Mouse (Mus musculus): ENCODE results near the gene Prr13.

Gene Prr13

DNA sequence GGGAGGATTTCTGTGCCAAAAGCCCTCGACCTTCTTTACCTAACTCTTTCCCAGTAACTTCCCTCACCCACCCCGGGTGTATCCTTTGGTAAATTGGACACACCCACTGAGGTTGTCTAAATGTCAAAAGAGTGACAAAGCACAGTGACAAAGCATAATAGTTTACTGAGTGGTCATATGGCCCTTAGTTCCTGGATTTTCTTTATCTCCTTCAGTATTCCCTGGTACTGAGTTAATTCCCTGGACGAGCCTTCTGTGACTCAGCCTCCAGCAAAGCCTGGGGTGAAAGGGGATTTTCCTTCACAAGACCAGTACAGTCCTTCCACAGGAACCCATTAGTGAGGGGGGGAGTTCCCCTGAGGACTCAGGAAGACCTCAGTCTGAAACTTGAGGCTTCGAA lies 2.1 kb downstream of the Prr13 start:
- peak; percentile 66 for DNase-seq (ENCODE audit: low read depth, low spot score)

DNA sequence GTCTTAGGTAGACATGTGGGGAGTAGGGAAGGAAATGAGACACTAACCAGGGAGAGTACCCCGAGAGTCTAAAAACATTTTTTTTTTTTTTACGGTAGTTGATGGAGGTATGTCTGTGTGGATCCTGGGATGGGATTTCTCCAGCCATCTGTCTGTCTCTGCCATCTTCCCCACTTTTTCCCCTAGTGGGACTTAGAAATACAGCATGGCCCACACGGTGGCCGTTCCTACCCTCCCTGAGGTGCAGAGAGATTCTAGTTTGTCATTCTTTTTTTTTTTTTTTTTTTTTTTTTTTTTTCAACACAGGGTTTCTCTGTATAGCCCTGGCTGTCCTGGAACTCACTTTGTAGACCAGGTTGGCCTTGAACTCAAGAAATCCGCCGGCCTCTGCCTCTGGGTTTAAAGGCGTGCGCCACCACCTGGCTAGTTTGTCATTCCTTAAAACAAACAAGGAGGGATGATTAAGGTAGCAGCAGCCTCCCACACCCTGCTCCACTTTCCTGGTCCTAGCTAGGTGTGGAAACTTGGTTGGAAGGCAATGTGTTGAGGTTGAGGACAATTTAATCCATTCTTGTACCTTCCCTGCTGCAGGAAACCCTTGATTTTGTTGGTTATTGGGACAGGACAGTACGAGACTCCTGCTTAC lies 2.7 kb downstream of the Prr13 start:
- no peak for DNase-seq (ENCODE audit: low read depth, low spot score)

DNA sequence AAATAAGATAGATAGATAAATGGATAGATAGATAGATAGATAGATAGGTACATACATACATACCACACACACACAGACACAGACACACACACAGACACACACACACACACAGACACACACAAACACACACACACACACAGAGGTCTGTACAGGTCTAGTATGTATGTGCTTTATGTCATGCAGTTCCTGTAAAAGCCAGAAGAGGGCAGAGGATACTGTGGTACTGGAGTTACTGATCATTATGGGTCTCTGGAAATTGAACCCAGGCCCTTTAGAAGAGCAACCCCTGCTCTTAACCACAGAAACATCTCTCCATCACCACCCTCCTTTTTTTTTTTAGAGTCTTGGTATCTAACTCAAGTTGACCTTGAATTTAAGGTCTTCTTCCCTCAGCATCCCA lies 4.8 kb downstream of the Prr13 start:
- DNase-seq (ENCODE audit: low read depth, low spot score): no peak

DNA sequence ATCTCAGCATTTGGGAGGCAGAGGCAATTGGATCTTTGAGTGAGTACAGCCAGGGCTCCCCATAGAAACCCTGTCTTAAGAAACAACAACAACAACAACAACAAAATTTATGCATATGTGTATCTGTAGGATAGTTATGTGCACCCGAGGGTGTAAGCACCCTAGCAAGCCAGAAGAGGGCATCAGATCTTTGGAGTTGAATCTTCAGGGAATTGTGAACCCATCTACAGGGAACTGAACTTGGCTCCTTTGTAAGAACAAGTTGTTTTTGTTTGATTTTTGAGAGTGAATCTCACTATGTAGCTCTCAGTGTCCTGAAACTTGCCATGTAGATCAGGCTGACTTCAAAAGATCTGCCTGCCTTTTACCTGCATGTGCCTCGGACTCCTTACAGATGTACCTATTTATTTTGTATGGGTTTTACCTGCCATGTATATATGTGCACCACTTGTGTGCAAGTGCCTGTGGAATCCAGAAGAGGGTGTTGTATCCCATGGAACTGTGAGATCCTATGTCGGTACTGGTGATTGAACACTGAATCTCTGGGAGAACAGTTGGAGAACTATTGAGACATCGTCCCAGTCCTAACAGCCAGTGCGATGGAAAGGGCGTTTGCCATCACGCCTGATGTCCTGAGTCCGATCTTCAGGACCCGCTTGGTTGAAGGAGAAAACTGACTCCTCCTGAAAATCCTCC lies 10.0 kb downstream of the Prr13 start:
- DNase-seq (ENCODE audit: low read depth, low spot score): no peak

DNA sequence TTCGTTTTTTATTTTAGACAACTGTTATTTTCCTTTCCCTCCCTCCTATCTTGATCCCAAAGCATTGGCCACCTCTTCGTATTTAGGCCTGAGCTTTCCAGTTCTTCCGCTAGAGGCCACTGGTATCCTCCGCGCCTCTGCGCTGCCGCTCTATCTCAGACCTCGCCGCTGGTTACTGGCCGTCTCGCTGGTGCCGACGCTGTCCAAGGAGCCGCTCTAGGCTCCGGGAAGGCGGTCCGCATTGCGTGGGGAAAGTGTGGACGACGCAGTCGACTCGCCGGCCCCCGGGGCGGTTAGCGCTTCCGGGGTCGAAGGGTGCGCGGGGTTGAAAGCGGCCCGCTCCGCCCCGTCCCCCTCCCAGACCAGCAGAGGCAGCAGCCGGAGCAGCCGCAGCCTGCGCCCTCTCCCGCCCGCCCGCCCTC lies 11.4 kb downstream of the Prr13 start, which contains the start of gene Pcbp2:
TSS of gene Pcbp2 (plus strand) at position 357 of the 422 bp plus-strand sequence.
- DNase-seq (ENCODE audit: low read depth, low spot score): peak; percentile 88

DNA sequence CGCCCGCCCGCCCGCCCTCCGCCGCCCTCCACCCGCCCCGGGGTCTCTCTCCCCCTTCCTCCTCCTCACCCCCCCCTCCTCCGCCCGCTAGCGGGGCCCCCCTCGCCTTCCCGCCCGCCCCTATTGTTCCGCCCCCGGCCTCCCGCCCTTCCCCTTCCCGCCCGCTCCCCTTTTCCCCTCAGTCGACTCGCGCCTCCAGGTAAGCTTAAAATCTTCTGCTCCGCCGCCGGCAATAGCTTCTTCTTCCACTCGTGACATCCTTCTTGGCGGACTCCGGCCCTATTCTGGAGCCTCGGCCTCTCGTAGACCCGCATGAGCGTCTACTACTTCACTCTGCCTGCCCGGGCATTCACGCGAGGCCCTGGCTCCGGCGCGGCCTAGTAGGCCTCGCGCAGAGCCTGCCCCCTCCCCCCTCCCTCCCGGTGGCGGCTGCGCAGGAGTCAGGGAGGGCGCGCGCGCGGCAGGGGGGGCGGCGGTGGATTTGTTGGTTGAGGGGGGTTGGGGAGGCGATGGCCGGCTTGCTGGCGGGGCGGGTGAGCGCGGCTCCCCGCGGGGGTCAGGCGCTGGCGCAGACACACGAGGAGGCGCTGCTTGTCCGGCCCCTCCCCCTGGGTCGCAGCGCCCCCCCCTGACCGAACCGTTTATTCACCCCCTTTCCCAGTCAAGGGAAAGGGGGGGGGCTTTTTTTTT lies 11.9 kb downstream of the Prr13 start:
- DNase-seq (ENCODE audit: low read depth, low spot score): no peak

DNA sequence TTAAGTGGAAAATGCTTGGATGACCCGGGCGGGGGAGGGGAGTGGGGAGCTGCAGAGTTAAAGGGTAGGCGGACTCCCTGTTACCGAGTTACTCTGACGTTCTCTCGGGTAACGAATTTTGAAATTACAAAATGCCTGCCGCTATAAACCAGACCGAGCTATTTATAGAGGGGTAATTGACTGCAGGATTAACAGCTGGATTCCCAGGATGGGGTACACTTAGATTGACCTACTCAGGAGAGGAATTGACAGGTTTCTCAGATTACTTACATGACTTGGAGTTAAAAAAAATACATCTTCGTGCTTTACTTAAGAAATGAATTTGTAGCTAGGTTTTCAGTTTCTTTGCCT lies 12.4 kb downstream of the Prr13 start:
- DNase-seq (ENCODE audit: low read depth, low spot score): no peak

DNA sequence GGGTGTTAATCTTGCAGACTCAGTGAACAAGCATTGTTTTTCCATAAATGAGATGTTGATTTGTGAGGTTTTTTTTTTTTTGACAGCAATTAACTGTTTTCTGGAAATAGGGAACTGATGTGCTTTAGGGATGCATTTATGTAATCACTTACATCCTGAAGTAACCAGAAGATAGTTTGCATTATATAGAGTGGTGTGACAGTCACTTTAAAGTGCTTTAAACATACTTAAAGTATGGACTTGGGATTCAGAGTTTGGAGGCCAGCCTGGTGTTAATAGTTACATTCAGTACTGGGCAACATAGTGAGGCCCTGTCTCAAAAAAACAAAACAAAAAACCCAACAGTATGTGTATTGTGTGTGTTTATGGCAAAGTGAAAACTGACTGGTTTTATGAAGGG lies 12.9 kb downstream of the Prr13 start:
- no peak for DNase-seq (ENCODE audit: low read depth, low spot score)

DNA sequence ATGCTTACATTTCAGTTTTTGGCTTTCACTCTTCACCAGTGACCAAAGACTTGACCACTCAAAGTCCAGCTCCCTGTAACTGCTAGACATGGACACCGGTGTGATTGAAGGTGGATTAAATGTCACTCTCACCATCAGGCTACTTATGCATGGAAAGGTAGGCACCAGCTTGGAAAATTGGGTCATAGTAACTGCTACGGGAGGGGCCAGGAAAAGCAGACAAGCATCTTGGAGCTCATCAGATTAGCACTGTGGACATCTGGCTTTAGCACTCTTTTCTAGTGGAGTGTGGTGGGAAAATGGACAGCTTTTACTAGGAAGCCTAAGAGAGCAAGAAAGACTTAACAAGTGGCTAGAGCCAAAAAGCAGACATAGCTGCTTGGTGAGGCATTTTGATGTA lies 14.4 kb downstream of the Prr13 start:
- no peak for DNase-seq (ENCODE audit: low read depth, low spot score)

DNA sequence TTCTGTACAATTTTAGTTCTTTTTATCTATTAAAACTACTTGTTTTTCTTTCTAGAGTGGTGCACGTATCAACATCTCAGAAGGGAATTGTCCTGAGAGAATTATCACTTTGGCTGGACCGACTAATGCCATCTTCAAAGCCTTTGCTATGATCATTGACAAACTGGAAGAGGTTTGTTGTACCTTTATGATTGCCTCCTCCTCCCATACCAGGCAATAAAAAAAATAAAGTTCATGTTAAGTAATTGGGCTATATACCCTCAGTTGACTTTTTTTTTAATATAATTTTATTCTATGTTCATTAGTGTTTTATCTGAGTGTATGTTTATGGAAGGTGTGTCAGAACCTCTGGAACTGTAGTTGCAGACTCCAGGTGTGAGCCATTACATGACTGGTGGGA lies 15.7 kb downstream of the Prr13 start:
- no peak for DNase-seq (ENCODE audit: low read depth, low spot score)

DNA sequence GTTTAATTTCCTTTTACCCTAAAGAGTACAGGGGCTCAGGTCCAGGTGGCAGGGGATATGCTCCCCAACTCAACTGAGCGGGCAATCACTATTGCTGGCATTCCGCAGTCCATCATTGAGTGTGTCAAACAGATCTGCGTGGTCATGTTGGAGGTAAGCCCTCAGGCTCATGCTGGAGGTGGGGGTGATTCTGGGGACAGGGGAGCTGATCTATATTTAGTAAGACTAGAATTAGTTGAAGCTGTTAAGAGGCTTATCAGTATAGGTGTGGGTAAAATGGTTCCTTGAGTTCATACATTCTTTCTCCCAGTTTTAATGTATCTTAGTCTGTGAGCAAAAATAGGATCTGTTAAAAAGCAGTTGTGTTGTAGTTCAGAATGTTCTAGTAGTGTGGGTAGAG lies 24.3 kb downstream of the Prr13 start:
- DNase-seq (ENCODE audit: low read depth, low spot score): no peak

DNA sequence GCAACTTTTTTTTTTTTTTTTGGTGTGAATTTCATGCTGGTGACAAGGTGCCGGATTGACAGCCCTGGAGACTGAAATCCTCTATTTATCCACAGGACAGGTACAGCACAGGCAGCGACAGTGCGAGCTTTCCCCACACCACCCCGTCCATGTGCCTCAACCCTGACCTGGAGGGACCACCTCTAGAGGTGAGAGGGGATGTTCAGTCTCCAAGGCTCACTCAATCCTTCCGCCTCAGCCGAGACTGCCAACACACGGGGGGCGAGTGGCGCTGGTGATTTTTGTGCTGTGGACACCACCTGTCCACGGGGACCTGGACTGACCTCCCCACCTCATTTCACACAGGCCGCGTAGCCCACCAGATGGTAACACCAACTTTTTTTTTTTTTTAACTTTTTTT lies 27.0 kb downstream of the Prr13 start:
- no peak for DNase-seq (ENCODE audit: low read depth, low spot score)

DNA sequence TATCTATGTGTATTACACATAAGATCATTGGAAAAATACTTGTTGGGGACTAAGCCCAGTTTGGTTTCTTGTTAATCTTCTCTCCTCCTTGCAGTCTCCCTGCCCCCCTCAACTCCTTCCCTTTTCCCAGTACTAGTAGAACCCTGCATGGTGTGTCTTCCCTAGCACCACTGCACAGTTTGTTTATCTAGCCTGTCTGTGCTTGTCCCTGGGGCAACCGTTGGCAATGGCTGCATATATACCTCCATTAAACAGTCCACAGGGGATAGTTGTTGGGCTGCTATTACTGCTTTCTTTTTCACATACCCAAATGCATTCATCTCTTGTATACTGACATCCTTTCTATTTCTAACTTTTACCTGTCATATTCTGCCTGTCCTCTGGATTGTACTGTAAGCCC lies 28.8 kb downstream of the Prr13 start:
- no peak for DNase-seq (ENCODE audit: low read depth, low spot score)

DNA sequence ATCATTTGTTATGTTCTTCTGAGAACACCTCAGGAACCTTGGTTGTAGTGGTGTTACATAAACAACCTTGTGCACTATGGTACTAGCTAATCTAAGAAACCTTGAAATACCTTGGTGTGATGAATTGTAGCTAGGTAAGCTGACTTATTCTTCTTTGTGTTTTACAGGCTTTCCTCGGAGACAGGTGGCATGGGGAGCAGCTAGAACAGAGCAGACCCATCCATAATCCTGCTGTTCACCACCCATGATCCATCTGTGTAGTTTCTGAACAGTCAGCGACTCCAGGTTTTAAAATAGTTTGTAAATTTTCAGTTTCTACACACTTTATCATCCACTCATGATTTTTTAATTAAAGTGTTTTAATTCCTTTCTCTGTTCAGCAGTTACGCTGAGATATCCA lies 39.5 kb downstream of the Prr13 start:
- no peak for DNase-seq (ENCODE audit: low read depth, low spot score)

DNA sequence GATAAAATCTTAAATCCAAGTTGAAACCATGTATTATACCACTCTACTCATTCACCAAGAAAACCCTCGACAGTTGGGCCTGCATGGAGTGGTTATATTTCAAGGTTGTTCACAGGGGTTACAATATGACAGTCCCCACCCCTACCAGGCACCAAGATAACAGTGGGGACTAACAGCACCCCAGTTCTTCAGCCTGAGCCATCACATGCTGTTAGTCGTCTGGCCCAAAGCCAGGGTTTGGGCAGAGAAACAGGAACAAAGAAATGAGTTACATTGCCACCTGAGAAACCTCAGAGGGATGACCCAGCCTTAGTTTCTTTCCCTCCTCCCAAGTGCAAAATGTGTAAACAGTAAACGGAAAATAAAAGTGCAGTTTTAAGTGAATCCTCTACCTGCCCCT lies 40.5 kb downstream of the Prr13 start:
- DNase-seq (ENCODE audit: low read depth, low spot score): no peak

DNA sequence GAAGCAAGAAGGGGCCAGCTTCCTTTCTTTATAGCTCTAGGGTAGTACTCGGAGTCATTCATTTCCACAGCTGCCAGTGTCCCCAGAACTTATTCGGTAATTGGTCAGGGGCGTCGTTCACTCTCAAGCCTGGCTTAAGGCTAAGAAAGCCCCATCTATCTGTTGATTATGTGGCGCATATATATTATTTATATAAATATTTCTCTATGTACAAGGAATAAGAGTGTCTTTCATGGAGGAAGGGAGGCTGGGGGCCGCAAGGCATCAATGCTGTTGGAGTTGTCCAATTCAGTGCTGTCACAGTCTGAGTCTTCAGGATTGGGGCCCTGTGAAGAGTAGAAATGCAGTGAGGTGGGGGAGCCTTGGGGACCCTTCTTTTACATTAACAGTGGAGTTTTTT lies 41.0 kb downstream of the Prr13 start:
- DNase-seq (ENCODE audit: low read depth, low spot score): no peak

DNA sequence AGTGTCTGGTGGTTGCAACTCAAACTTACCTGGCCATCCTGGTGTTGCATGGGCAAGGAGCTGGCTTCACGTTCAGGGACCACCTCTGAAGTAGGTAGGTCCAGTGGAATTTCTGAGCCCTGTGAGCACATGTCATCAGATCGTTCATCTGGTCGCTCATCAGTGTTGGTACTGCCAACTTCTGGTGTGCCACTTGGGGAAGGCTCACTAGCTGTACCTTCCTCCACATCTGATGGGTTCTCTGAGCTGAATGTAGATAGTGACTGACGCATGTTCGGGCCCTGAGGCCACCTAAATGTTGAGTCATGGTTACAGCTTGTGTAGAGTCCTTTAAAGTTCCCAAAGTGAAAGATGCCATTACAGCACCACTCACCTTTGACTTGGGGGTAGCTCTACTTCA lies 41.7 kb downstream of the Prr13 start:
- DNase-seq (ENCODE audit: low read depth, low spot score): no peak

DNA sequence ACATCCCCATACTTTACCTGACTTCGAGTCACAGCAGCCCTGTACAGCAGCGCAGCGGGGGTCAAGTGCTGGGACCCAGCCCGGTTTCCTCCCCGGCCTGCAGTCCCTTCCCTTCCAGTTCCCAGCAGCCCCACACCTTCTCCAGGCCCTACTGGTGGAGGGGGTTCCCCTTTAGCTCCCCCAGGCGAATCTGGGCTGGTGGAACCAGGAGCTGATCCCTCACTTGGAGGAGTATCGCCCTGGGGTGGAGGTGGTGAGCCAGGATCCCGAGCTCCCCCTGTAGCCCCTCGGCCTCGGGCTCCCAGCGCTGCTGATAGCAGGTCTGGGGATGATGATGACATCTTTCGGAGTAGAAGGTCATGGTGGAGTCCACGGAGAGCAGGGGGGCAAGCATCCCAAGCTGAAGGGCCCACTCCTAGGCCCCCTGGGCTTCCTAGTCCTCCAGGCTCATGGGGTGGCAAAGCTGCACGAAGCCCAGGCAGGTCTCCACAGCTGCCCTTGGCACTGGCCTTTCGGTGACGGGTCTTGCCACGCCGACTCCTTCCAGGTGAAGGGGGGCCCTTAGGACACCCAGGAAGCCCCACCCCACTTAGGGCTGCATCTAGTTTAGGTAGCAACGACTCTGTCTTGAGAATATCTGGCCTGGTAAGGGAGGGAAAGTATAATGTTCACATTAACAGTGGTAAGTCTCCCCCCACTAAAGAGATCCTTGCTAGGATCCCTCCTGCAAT lies 42.4 kb downstream of the Prr13 start:
- DNase-seq (ENCODE audit: low read depth, low spot score): no peak

DNA sequence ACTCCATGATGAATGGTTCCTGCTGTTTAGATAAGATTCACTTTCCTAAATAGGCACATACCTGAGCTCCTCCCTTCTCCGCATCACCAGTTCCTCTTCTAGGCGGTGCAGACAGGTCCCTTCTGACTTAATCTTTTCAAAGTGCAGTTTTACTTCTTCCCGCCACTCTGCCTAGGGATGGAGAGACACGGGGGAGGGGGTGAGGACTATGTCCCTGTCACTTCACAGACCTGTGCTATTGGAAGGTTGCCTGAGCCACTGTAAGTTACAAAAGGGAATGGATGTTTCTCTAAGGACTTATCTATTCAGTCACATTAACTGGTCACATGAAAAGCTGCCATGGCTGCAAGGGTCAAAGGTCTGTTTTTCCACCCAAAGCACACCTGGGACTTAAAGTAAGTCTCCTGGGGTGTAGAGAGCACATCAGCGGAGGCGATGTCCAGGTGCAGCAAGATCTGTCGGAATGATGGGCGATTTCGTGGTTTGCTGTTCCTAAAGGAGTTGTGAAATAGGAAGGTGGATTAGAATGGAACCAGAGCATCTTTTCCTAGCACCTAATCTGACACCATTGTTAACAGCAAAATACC lies 43.5 kb downstream of the Prr13 start:
- no peak for DNase-seq (ENCODE audit: low read depth, low spot score)

DNA sequence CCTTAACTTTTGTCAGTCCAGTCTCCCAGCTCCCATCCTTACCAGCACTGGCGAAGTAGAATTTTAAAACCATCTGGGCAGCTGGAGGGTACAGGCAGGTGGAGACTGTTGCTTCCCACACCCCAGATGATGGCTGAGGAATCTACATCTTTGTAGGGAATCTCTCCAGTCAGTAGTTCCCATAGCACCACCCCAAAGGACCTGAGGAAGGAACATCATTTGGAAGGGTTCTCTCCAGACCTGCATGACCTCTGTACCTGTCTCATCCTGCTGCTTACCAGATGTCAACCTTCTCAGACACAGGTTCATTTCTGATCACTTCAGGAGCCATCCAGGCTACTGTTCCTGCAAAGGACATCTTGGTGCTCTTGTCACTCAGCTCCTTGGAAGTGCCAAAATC lies 44.6 kb downstream of the Prr13 start, which contains the start of gene Gm10337:
TSS of gene Gm10337 (plus strand) at position 276 of the 400 bp plus-strand sequence.
- DNase-seq (ENCODE audit: low read depth, low spot score): no peak

DNA sequence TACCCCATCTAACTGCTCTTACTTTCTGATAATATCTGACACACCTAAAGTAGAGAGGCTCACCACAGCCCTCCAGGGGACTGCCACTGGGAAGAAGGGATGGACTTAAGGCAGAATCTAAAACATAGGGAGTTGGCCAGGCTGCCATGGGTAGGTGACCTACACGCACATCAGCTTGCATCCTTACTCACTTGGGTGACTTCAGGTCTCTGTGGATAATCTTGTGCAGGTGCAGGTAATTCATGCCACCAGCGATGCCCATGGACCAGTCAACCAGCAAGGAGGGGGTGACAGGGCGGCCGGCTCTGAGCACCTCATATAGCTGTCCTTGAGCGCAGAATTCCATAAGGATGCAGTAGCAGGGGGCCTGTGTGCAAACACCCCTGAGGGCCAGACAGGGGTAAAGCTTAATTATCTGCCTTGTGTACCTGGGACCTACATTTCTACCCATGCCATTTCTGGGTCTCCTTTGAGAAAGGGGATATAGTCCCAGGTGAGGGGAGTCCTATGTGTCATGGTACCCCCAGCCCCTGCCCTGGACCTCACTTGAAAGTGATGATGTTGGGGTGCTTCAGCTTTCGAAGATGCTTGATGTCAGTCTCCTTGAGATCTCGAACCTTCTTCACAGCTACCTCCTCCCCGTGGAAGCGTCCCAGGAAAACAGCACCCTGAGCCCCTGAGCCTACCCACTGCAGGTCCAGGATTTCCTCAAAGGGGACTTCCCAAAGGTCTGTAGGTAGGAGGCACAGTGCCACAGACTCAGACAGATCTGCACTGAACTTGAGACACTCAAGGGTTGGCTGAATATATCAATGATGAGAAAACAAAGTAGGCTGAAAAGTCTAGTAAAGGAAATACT lies 45.3 kb downstream of the Prr13 start:
- DNase-seq (ENCODE audit: low read depth, low spot score): no peak
